Mouse (Mus musculus) gastrocnemius, adult 8-10 months (tissue): Measurements from ENCODE around the gene Fgd6. TPM values are rescaled to one million over a fixed set of nuclear protein-coding genes. Genes with fewer than 3 reads are reported as not detected.

Source experiments
- DNase-seq, 2 experiments: peaks; one replicate each; pipeline ENCODE4 v3.0.0; 2022; ENCODE audit warnings: low spot score in 2 of 2
- total RNA-seq, 4 experiments: library from RNA; stranded (reverse); gene quantifications; 2 replicates each; pipeline ENCODE4 v1.2.4; 2022

The Fgd6 gene
- total RNA-seq, 4 experiments from 2014 or later, result 2.6 to 3.2 (median 2.8) TPM

- DNase-seq, result no peak
Measured at GRCm38 (mm10) chr10:94174652-94175051, 138.9 kb downstream of the Fgd6 start.

- DNase-seq, result no peak
Measured at GRCm38 (mm10) chr10:94183199-94183598, 147.4 kb downstream of the Fgd6 start.

Other genes with a start within 250 kb of the Fgd6 start
- gene Usp44, start 204.4 kb upstream of the Fgd6 start, total RNA-seq, result under 1 TPM in 3 of 4 experiments, not detected in 1; 0.34 to 0.67 (median 0.48) TPM
- gene Metap2, start 138.9 kb upstream of the Fgd6 start, total RNA-seq, result 100 to 1,000 TPM; 123 to 209 (median 165) TPM
- gene Vezt, start 184 bp upstream of the Fgd6 start, total RNA-seq, result 10 to 100 TPM; 55.6 to 63.1 (median 60.1) TPM
- 1 to 10 TPM; 5.5 to 5.9 (median 5.8) TPM for gene Nr2c1, start 112.0 kb downstream of the Fgd6 start, total RNA-seq
- 100 to 1,000 TPM; 480 to 576 (median 508) TPM for gene Ndufa12, start 162.7 kb downstream of the Fgd6 start, total RNA-seq